Mouse (Mus musculus) CD8-positive naive resting alpha-beta T cell, adult 2 months (primary cell): ENCODE results near the gene Olfr392.

Experiments used
- DNase-seq, 2 experiments: peaks; one replicate each; pipeline ENCODE4 v3.0.0; 2022; ENCODE audit warnings: low read depth in 2 of 2, low spot score in 2 of 2

The Olfr392 gene

GRCm38 (mm10) chr11:73816949-73817348, at the start of gene Olfr392:
Olfr392 (minus strand) TSS chr11:73817049.
- no peak for DNase-seq

GRCm38 (mm10) chr11:73851354-73851753, 34.5 kb upstream of the Olfr392 start, which contains the start of gene Olfr393:
Olfr393 (minus strand) TSS chr11:73851454.
- DNase-seq, result no peak

- DNase-seq, result no peak
These were observed 13.9 kb downstream of the Olfr392 start, which contains the start of gene Olfr391-ps for GRCm38 (mm10) chr11:73802952-73803351. Olfr391-ps (minus strand) TSS chr11:73803052.

GRCm38 (mm10) chr11:73782664-73783063, 34.2 kb downstream of the Olfr392 start, which contains the start of gene Olfr390:
Olfr390 (plus strand) TSS chr11:73782964.
- no peak for DNase-seq

GRCm38 (mm10) chr11:73780613-73781012, 36.2 kb downstream of the Olfr392 start, which contains the start of gene Olfr389:
Olfr389 (minus strand) TSS chr11:73780713.
- no peak for DNase-seq
